ENCODE assay signal across 17 mouse cellular contexts in the genomic region with DNA sequence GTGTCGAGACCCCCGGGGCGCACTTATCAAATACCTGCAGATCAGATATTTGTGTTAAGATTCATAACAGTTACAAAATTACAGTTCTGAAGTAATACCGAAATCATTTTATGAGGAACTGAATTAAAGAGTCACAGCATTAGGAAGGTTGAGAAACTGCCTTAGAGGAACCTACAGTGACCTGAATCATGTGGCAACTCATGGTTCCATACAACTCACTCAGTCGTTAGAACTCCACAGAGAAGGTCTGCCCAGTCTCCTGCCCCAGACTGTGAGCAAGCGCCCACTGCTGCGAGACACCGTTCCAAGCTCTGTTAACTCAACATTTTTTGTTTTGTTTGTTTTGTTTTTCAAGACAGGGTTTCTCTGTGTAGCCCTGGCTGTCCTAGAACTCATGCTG. TPM values are rescaled to one million over a fixed set of nuclear protein-coding genes. Genes with fewer than 3 reads are reported as not detected.
DNase-seq lines count a peak whose midpoint lies in the region; ATAC-seq and TF ChIP-seq lines count a peak whose summit lies in the region.
"Had no signal": no experiment of that assay in that cellular context is flagged by ENCODE, and none has a peak within 500 bp of the region (broad histone marks: within the 10 kb centered on the region; RNA-seq: fewer than 3 reads in every experiment).

No protein-coding gene starts in this region.

- H3K27me3 ChIP-seq in forebrain, embryonic 10.5 days (ENCODE audit: poor library complexity, severe bottlenecking) = no peaks in the 10 kb centered on the region
- no peaks in the 10 kb centered on the region for H3K27me3 ChIP-seq in forebrain, embryonic 11.5 days (ENCODE audit: control insufficient read depth, insufficient read depth, low read length)
- H3K27me3 ChIP-seq in liver, adult 2 months (ENCODE audit: control insufficient read depth, insufficient read depth, low read length) = no peaks in the 10 kb centered on the region
- H3K27me3 ChIP-seq in heart, embryonic 11.5 days (ENCODE audit: control insufficient read depth, insufficient read depth, low read length) = no peaks in the 10 kb centered on the region
- H3K27me3 ChIP-seq: limb, embryonic 15.5 days had no signal

- peaks cover 65% of the 10 kb centered on the region for H3K36me3 ChIP-seq in forebrain, embryonic 10.5 days (replicated peaks)
- H3K36me3 ChIP-seq in forebrain, embryonic 11.5 days (ENCODE audit: control insufficient read depth, insufficient read depth, low read length) = peaks cover 22% of the 10 kb centered on the region
- H3K36me3 ChIP-seq in liver, adult 2 months (ENCODE audit: control insufficient read depth, insufficient read depth, low read length) = peaks cover 11% of the 10 kb centered on the region; the same call in 1 of the 2 replicates
- H3K36me3 ChIP-seq in heart, embryonic 11.5 days (ENCODE audit: control insufficient read depth, insufficient read depth, low read length) = peaks cover 14% of the 10 kb centered on the region; the same call in 1 of the 2 replicates

- no peak overlapping the region for H3K9ac ChIP-seq in forebrain, embryonic 11.5 days (ENCODE audit: low read length)
- H3K9ac ChIP-seq in liver, adult 2 months (ENCODE audit: low read depth, low read length) = no peak overlapping the region
- H3K9ac ChIP-seq in heart, embryonic 11.5 days (ENCODE audit: low read depth, low read length) = no peak overlapping the region
- H3K9ac ChIP-seq: limb, embryonic 15.5 days had no signal

- no peak for DNase-seq in forebrain, embryonic 10.5 days (ENCODE audit: extremely low spot score, low spot score)
- DNase-seq in forebrain, embryonic 11.5 days (ENCODE audit: low spot score) = no peak
- peak; percentile 34 for DNase-seq in liver, adult 2 months (ENCODE audit: extremely low read depth, low read depth, low spot score)
- no peak for DNase-seq in liver
- DNase-seq in heart, adult 8-10 months (ENCODE audit: low spot score) = no peak
- DNase-seq: cerebellum, adult 9-10 months; embryo, embryonic 11 days; heart, adult 18-20 months; heart, postnatal 10 days; kidney, adult 11 months; kidney, postnatal 4 days; thymus, postnatal 4 days had no signal

- peak overlapping the region; percentile 99; the same call in 1 of the 2 replicates for H3K4me3 ChIP-seq in forebrain, embryonic 10.5 days
- no peak overlapping the region for H3K4me3 ChIP-seq in forebrain, embryonic 11.5 days (ENCODE audit: low read depth, low read length)
- no peak overlapping the region for H3K4me3 ChIP-seq in liver, adult 2 months (ENCODE audit: insufficient read depth, low read depth, low read length)
- no peak overlapping the region for H3K4me3 ChIP-seq in heart, embryonic 11.5 days (ENCODE audit: low read depth, low read length)
- H3K4me3 ChIP-seq: left cerebral cortex, adult 2 months had no signal

- no peak overlapping the region for H3K4me2 ChIP-seq in forebrain, embryonic 11.5 days (ENCODE audit: low read depth, low read length, severe bottlenecking)
- H3K4me2 ChIP-seq in heart, embryonic 11.5 days = no peak overlapping the region

- peaks cover 24% of the 10 kb centered on the region for H3K4me1 ChIP-seq in forebrain, embryonic 10.5 days
- H3K4me1 ChIP-seq in forebrain, embryonic 11.5 days (replicated peaks; ENCODE audit: control insufficient read depth, insufficient read depth, low read length) = peaks cover 6% of the 10 kb centered on the region
- peaks cover 49% of the 10 kb centered on the region for H3K4me1 ChIP-seq in liver, adult 2 months (ENCODE audit: control insufficient read depth, insufficient read depth, low read length)
- peaks cover 10% of the 10 kb centered on the region for H3K4me1 ChIP-seq in heart, embryonic 11.5 days (ENCODE audit: control insufficient read depth, insufficient read depth, low read length)

- no peak overlapping the region for H3K27ac ChIP-seq in forebrain, embryonic 10.5 days
- no peak overlapping the region for H3K27ac ChIP-seq in forebrain, embryonic 11.5 days (ENCODE audit: low read depth, low read length)
- H3K27ac ChIP-seq in liver, adult 2 months (replicated peaks; ENCODE audit: insufficient read depth, low read depth, low read length) = peak overlapping the region; percentile 98
- no peak overlapping the region for H3K27ac ChIP-seq in heart, embryonic 11.5 days (ENCODE audit: low read depth, low read length)
- H3K27ac ChIP-seq: left cerebral cortex, adult 2 months; limb, embryonic 15.5 days had no signal

- ATAC-seq in forebrain, embryonic 11.5 days (replicated peaks; ENCODE audit: low FRiP score) = no peak
- ATAC-seq in granulocyte monocyte progenitor cell, adult 5-6 weeks (replicated peaks; ENCODE audit: poor library complexity, severe bottlenecking) = peak; percentile 74
- peak; percentile 77 for ATAC-seq in megakaryocyte, adult 5-6 weeks (ENCODE audit: poor library complexity, severe bottlenecking)
- ATAC-seq in heart, embryonic 11.5 days (replicated peaks; ENCODE audit: insufficient number of reproducible peaks, low FRiP score, low TSS enrichment) = no peak

- 96% methylated on average over 8 of the region's 8 CpGs for WGBS in forebrain, embryonic 10.5 days
- WGBS in forebrain, embryonic 11.5 days = 96% methylated on average over 8 of the region's 8 CpGs
- WGBS in liver, adult 2 months = 54% methylated on average over 8 of the region's 8 CpGs
- WGBS in heart, embryonic 11.5 days (ENCODE audit: insufficient replicate concordance) = 88% methylated on average over 8 of the region's 8 CpGs

- H3K9me3 ChIP-seq in forebrain, embryonic 10.5 days = no peaks in the 10 kb centered on the region
- no peaks in the 10 kb centered on the region for H3K9me3 ChIP-seq in forebrain, embryonic 11.5 days (ENCODE audit: control insufficient read depth, low read length)
- H3K9me3 ChIP-seq in heart, embryonic 11.5 days (replicated peaks; ENCODE audit: control insufficient read depth, low read length) = no peaks in the 10 kb centered on the region
- H3K9me3 ChIP-seq: limb, embryonic 15.5 days had no signal

- peaks cover 21% of the 10 kb centered on the region; the same call in 1 of the 2 replicates for H3K79me2 ChIP-seq in liver, adult 2 months (ENCODE audit: control insufficient read depth, insufficient read depth, low read length)

- no peak for TF ChIP-seq POLR2A in liver, adult 2 months (IDR thresholded peaks at IDR 0.05; ENCODE audit: extremely low read depth, insufficient read depth, low read length)

- TF ChIP-seq CTCF in liver, adult 2 months (IDR thresholded peaks at IDR 0.05; ENCODE audit: low read depth, low read length) = no peak

RNA-seq across cellular contexts. Expression of gene Tor1a, which starts 2.1 kb away (rescaled TPM):
- polyA plus RNA-seq in forebrain, embryonic 10.5 days (2016; fragmentation: Nextera tagmentation; extraction: Ambion mirVana) = 84.9 and 89.6 TPM in 2 replicates
- polyA plus RNA-seq in forebrain, embryonic 11.5 days (2014; fragmentation: Nextera tagmentation; extraction: Ambion mirVana) = 85.1 and 95.9 TPM in 2 replicates
- total RNA-seq in liver, adult 2 months (2014; rRNA removed) = 62.2 and 76.6 TPM in 2 replicates
- polyA plus RNA-seq in liver, adult 2 months (2012; rRNA removed) = 54.2 and 57.9 TPM in 2 replicates
- total RNA-seq in granulocyte monocyte progenitor cell, adult 5-6 weeks (2014; fragmentation: Nextera tagmentation) = 72.9 and 76.1 TPM in 2 replicates
- 101 and 156 TPM in 2 replicates for total RNA-seq in granulocyte monocyte progenitor cell, adult 5-6 weeks (2017)
- total RNA-seq in megakaryocyte, adult 5-6 weeks (2015) = 88.1 and 97.1 TPM in 2 replicates
- total RNA-seq in megakaryocyte, adult 5-6 weeks (2017) = 132 and 135 TPM in 2 replicates
- 10 to 100 TPM in 2 of 4 experiments, 1 to 10 TPM in 2; 8.3 to 14.3 (median 9.9) TPM for total RNA-seq in heart, adult 8-10 months (2022)
- polyA plus RNA-seq in heart, embryonic 11.5 days (2014; fragmentation: Nextera tagmentation; extraction: Ambion mirVana) = 54.9 and 57.6 TPM in 2 replicates

RNA-seq across cellular contexts. Expression of gene Tor1b, which starts 12.9 kb away (rescaled TPM):
- polyA plus RNA-seq in forebrain, embryonic 10.5 days (2016; fragmentation: Nextera tagmentation; extraction: Ambion mirVana) = 23.6 and 24.2 TPM in 2 replicates
- polyA plus RNA-seq in forebrain, embryonic 11.5 days (2014; fragmentation: Nextera tagmentation; extraction: Ambion mirVana) = 24.9 and 25.7 TPM in 2 replicates
- 29.1 and 30.9 TPM in 2 replicates for total RNA-seq in liver, adult 2 months (2014; rRNA removed)
- polyA plus RNA-seq in liver, adult 2 months (2012; rRNA removed) = 14.4 and 17.1 TPM in 2 replicates
- 39.2 and 43.9 TPM in 2 replicates for total RNA-seq in granulocyte monocyte progenitor cell, adult 5-6 weeks (2014; fragmentation: Nextera tagmentation)
- 33.9 and 37.7 TPM in 2 replicates for total RNA-seq in granulocyte monocyte progenitor cell, adult 5-6 weeks (2017)
- 28.1 and 32.7 TPM in 2 replicates for total RNA-seq in megakaryocyte, adult 5-6 weeks (2015)
- total RNA-seq in megakaryocyte, adult 5-6 weeks (2017) = 40.3 and 42.6 TPM in 2 replicates
- 10 to 100 TPM; 27.8 to 28.4 (median 28.2) TPM for total RNA-seq in heart, adult 8-10 months (2022)
- 23.3 and 23.7 TPM in 2 replicates for polyA plus RNA-seq in heart, embryonic 11.5 days (2014; fragmentation: Nextera tagmentation; extraction: Ambion mirVana)

RNA-seq across cellular contexts. Expression of gene BC005624, which starts 16.4 kb away (rescaled TPM):
- 61.9 and 62.0 TPM in 2 replicates for polyA plus RNA-seq in forebrain, embryonic 10.5 days (2016; fragmentation: Nextera tagmentation; extraction: Ambion mirVana)
- polyA plus RNA-seq in forebrain, embryonic 11.5 days (2014; fragmentation: Nextera tagmentation; extraction: Ambion mirVana) = 59.7 and 63.6 TPM in 2 replicates
- total RNA-seq in liver, adult 2 months (2014; rRNA removed) = 13.5 and 16.6 TPM in 2 replicates
- 11.7 and 12.0 TPM in 2 replicates for polyA plus RNA-seq in liver, adult 2 months (2012; rRNA removed)
- 35.9 and 42.6 TPM in 2 replicates for total RNA-seq in granulocyte monocyte progenitor cell, adult 5-6 weeks (2014; fragmentation: Nextera tagmentation)
- total RNA-seq in granulocyte monocyte progenitor cell, adult 5-6 weeks (2017) = 60.0 and 61.0 TPM in 2 replicates
- total RNA-seq in megakaryocyte, adult 5-6 weeks (2015) = 30.7 and 36.0 TPM in 2 replicates
- total RNA-seq in megakaryocyte, adult 5-6 weeks (2017) = 56.0 and 66.1 TPM in 2 replicates
- total RNA-seq in heart, adult 8-10 months (2022) = 10 to 100 TPM; 20.1 to 28.3 (median 24.1) TPM
- 31.4 and 33.0 TPM in 2 replicates for polyA plus RNA-seq in heart, embryonic 11.5 days (2014; fragmentation: Nextera tagmentation; extraction: Ambion mirVana)

RNA-seq across cellular contexts. Expression of gene Usp20, which starts 16.5 kb away (rescaled TPM):
- polyA plus RNA-seq in forebrain, embryonic 10.5 days (2016; fragmentation: Nextera tagmentation; extraction: Ambion mirVana) = 18.0 and 18.1 TPM in 2 replicates
- polyA plus RNA-seq in forebrain, embryonic 11.5 days (2014; fragmentation: Nextera tagmentation; extraction: Ambion mirVana) = 17.7 and 21.3 TPM in 2 replicates
- 3.0 and 3.3 TPM in 2 replicates for total RNA-seq in liver, adult 2 months (2014; rRNA removed)
- 5.7 and 6.0 TPM in 2 replicates for polyA plus RNA-seq in liver, adult 2 months (2012; rRNA removed)
- total RNA-seq in granulocyte monocyte progenitor cell, adult 5-6 weeks (2014; fragmentation: Nextera tagmentation) = 5.2 and 10.0 TPM in 2 replicates
- 2.2 and 5.5 TPM in 2 replicates for total RNA-seq in granulocyte monocyte progenitor cell, adult 5-6 weeks (2017)
- 1.9 and 2.5 TPM in 2 replicates for total RNA-seq in megakaryocyte, adult 5-6 weeks (2015)
- 2.9 and 3.1 TPM in 2 replicates for total RNA-seq in megakaryocyte, adult 5-6 weeks (2017)
- 10 to 100 TPM; 53.8 to 62.3 (median 59.7) TPM for total RNA-seq in heart, adult 8-10 months (2022)
- polyA plus RNA-seq in heart, embryonic 11.5 days (2014; fragmentation: Nextera tagmentation; extraction: Ambion mirVana) = 11.2 and 14.8 TPM in 2 replicates

RNA-seq across cellular contexts. Expression of gene Ptges, which starts 36.0 kb away (rescaled TPM):
- 5.1 and 7.3 TPM in 2 replicates for polyA plus RNA-seq in forebrain, embryonic 10.5 days (2016; fragmentation: Nextera tagmentation; extraction: Ambion mirVana)
- polyA plus RNA-seq in forebrain, embryonic 11.5 days (2014; fragmentation: Nextera tagmentation; extraction: Ambion mirVana) = 4.2 and 5.5 TPM in 2 replicates
- 0.07 and 0.09 TPM in 2 replicates for total RNA-seq in liver, adult 2 months (2014; rRNA removed)
- polyA plus RNA-seq in liver, adult 2 months (2012; rRNA removed) = 0.17 and 0.60 TPM in 2 replicates
- total RNA-seq in granulocyte monocyte progenitor cell, adult 5-6 weeks (2014; fragmentation: Nextera tagmentation) = 0.30 TPM in 1 of 2 replicates, not detected in the other
- total RNA-seq in granulocyte monocyte progenitor cell, adult 5-6 weeks (2017) = 0.13 and 0.52 TPM in 2 replicates
- 0.67 and 2.6 TPM in 2 replicates for total RNA-seq in megakaryocyte, adult 5-6 weeks (2015)
- 0.77 and 3.9 TPM in 2 replicates for total RNA-seq in megakaryocyte, adult 5-6 weeks (2017)
- 1 to 10 TPM; 1.3 to 3.1 (median 1.9) TPM for total RNA-seq in heart, adult 8-10 months (2022)
- polyA plus RNA-seq in heart, embryonic 11.5 days (2014; fragmentation: Nextera tagmentation; extraction: Ambion mirVana) = 3.1 and 3.6 TPM in 2 replicates

Comparison
In these comparisons a context has a peak if more than half of its experiments do, and no peak if none do; other contexts are left out.
1. ATAC-seq: peak in granulocyte monocyte progenitor cell, adult 5-6 weeks (single experiment) and megakaryocyte, adult 5-6 weeks (single experiment); none in forebrain, embryonic 11.5 days (single experiment) and heart, embryonic 11.5 days (single experiment).